Mouse (Mus musculus) ES-Bruce4 (cell line): ENCODE results near the gene Afdn. TPM values are rescaled to one million over a fixed set of nuclear protein-coding genes. Genes with fewer than 3 reads are reported as not detected.
A peak's percentile ranks its signal among the peaks of the same experiment; 100 is the strongest.

Source experiments
- H3K27ac ChIP-seq: 2 replicates; pipeline ENCODE4 v1.5.1; 2012; ENCODE audit warnings: low read length, inconsistent platforms; ENCODE audit not compliant: insufficient read depth
- H3K27me3 ChIP-seq: 2 replicates; pipeline ENCODE4 v1.6.1; 2012; ENCODE audit warnings: mild to moderate bottlenecking, low read length, inconsistent platforms; ENCODE audit not compliant: control insufficient read depth, poor library complexity, insufficient read depth, severe bottlenecking
- H3K36me3 ChIP-seq: 2 replicates; pipeline ENCODE4 v1.6.1; 2012; ENCODE audit warnings: inconsistent platforms, mild to moderate bottlenecking, low read length, moderate library complexity; ENCODE audit not compliant: control insufficient read depth, poor library complexity, insufficient read depth, severe bottlenecking
- H3K4me1 ChIP-seq: one replicate; pipeline ENCODE4 v1.8.1; 2011; ENCODE audit warnings: low read length; ENCODE audit not compliant: control insufficient read depth, insufficient read depth
- H3K4me3 ChIP-seq: 2 replicates; pipeline ENCODE4 v1.5.1; 2011; ENCODE audit warnings: low read depth, mild to moderate bottlenecking, low read length
- H3K9ac ChIP-seq: 2 replicates; pipeline ENCODE4 v1.6.1; 2012; ENCODE audit warnings: low read depth, mild to moderate bottlenecking, inconsistent platforms; ENCODE audit not compliant: poor library complexity, severe bottlenecking
- H3K9me3 ChIP-seq: replicated peaks from 2 replicates; pipeline ENCODE4 v1.6.1; 2012; ENCODE audit warnings: mild to moderate bottlenecking, low read length, inconsistent platforms; ENCODE audit not compliant: control insufficient read depth, poor library complexity, insufficient read depth, severe bottlenecking
- CTCF ChIP-seq: IDR thresholded peaks from one replicate; pipeline ENCODE4 v1.8.1; 2011; ENCODE audit warnings: low read depth, low read length
- EP300 ChIP-seq: IDR thresholded peaks from 2 replicates; pipeline ENCODE4 v1.6.1; 2011; ENCODE audit warnings: low read depth, low read length; ENCODE audit not compliant: insufficient read depth
- POLR2A ChIP-seq: IDR thresholded peaks from one replicate; pipeline ENCODE4 v1.8.1; 2011; ENCODE audit warnings: low read length; ENCODE audit not compliant: insufficient read depth
- polyA plus RNA-seq: library from polyadenylated mRNA; stranded (reverse); fragments of >200 nt; gene quantifications from 2 replicates; pipeline ENCODE4 v1.2.4, GENCODE M21; 2011; ENCODE audit warnings: low read depth; ENCODE audit not compliant: missing spikeins, insufficient read depth, insufficient read length

The Afdn gene
- polyA plus RNA-seq, 1 experiment: 286 TPM

DNA sequence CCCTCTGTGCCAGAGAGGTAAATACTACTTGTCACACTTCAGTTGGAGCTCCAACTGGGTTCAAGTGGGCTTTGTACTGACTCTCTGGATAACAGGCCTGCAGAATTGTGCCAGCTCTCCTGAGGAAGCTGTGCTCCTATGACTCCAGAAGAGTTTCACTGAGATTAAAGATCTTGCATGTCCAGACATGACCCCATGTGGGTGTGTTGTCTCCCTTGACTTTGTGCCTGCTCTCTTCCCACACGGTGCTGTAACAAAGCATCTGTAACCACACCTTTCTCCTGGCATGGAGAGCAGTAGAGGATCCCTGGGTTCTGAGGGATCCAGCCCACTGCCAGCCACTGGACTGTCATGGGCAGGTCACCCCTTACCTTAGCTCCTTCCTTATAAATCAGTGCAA lies 95.1 kb downstream of the Afdn start:
- TF ChIP-seq EP300 (no peak), CTCF (no peak), POLR2A (no peak)
- no peak overlapping the region for H3K27ac ChIP-seq
- peaks cover 25% of the 10 kb centered on the region for H3K36me3 ChIP-seq
- no peak overlapping the region for H3K4me3 ChIP-seq
- no peaks in the 10 kb centered on the region for H3K27me3 ChIP-seq
- H3K9me3 ChIP-seq: no peaks in the 10 kb centered on the region
- no peak overlapping the region for H3K9ac ChIP-seq
- no peaks in the 10 kb centered on the region for H3K4me1 ChIP-seq

DNA sequence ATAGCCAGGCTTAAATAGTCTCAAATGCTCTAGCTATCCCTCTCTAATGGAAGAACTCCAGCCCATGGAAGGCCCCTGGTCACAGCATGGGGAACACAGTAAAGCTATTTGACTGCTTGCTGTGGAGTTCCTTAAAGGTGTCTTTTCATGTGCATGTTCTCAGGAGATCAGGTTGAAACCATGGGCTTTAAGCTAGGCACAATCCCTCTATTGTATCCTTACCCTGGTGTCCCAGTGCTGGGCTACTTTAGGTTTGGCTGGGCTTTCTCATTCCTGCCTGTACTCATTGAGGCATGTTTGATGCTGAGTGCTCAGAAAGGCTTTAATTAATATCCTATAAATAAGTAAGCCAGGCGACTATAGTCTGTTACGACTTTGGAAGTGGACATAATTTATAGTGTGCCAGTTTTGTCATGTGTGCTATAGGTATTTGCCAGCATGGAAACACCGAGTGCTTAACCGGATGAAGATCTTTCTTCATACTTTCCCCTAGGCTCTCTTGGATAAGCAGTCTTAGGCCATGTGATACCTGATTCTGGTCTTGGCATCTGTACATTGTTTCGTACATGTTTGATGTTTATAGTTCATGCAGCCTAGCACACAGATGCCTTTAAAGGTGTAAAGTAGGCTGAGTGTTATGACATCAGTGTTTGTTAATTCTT lies 96.2 kb downstream of the Afdn start:
- no peak overlapping the region for H3K9ac ChIP-seq
- no peaks in the 10 kb centered on the region for H3K4me1 ChIP-seq
- H3K36me3 ChIP-seq: peaks cover 25% of the 10 kb centered on the region
- no peak overlapping the region for H3K27ac ChIP-seq
- no peak overlapping the region for H3K4me3 ChIP-seq
- H3K27me3 ChIP-seq: no peaks in the 10 kb centered on the region
- TF ChIP-seq POLR2A (no peak), EP300 (no peak), CTCF (no peak)
- no peaks in the 10 kb centered on the region for H3K9me3 ChIP-seq

DNA sequence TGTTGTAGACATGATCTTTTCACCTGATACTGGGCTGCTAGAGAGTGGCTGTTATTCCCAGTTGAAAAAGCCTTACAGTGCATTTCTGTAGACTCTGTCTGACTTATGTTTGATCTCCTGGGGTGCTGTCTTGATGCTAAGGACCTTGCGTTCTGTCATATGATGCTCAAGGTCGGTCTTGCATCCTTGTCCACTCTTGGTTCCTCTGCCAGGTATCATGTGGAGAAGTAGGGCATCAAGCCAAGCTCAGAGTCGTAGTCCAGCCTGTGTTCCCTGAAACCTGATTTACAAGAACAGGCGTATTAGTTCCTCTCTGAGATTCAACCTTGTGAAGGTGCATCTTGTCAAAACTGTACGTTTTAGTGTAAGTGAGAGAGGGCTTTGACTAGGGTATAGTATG lies 105.0 kb downstream of the Afdn start:
- Histone ChIP-seq H3K4me3 (no peak overlapping the region), H3K36me3 (peaks cover 15% of the 10 kb centered on the region), H3K4me1 (peaks cover 2% of the 10 kb centered on the region), H3K27ac (no peak overlapping the region), H3K27me3 (no peaks in the 10 kb centered on the region), H3K9ac (no peak overlapping the region), H3K9me3 (no peaks in the 10 kb centered on the region)
- TF ChIP-seq EP300: no peak
- no peak for TF ChIP-seq CTCF
- TF ChIP-seq POLR2A: no peak

DNA sequence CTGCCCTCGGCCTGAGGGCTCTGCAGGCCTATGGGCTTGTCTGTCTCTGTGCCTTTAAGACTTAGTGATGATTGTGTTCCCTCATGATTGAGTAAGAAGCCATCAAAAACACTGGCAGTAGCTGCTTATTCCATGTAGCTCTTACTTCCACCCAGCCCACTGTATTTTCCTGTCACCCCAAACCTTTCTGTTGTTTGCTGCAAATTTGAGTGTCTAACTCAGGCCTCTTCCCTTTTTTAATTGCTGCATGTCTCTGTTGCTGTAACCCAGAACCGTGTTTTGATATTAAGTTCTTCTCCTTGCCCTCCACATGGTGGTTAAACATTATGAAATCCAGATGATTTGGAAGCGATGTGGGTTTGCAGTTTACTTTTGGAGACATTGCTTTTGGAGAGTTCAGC lies 106.6 kb downstream of the Afdn start:
- H3K27me3 ChIP-seq: no peaks in the 10 kb centered on the region
- no peaks in the 10 kb centered on the region for H3K9me3 ChIP-seq
- peaks cover 6% of the 10 kb centered on the region for H3K4me1 ChIP-seq
- no peak for TF ChIP-seq EP300
- no peak for TF ChIP-seq CTCF
- TF ChIP-seq POLR2A: no peak
- H3K9ac ChIP-seq: no peak overlapping the region
- no peak overlapping the region for H3K4me3 ChIP-seq
- H3K27ac ChIP-seq: no peak overlapping the region
- H3K36me3 ChIP-seq: peaks cover 7% of the 10 kb centered on the region

DNA sequence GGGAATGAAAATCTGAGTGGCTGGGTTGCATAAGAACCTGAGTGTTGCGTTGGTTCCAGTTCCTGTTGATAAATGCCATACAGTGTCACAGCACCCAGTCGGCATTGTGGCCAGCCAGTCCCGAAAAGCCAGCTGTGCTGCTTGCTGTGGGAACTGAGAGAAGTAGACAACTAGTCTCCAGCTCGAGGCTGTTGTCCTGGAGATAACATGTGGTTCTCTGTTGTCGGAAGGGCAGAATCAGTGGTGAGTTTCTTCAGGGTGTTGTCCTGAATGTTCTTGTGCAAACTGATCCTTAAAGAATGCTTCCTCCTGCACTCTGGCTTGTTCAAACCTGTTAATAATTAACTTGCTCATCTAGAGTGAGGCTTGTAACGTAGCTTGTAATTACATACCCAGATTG lies 107.1 kb downstream of the Afdn start:
- Histone ChIP-seq H3K27me3 (no peaks in the 10 kb centered on the region), H3K9me3 (no peaks in the 10 kb centered on the region), H3K4me1 (peaks cover 6% of the 10 kb centered on the region), H3K36me3 (peaks cover 7% of the 10 kb centered on the region), H3K9ac (no peak overlapping the region), H3K27ac (no peak overlapping the region), H3K4me3 (no peak overlapping the region)
- TF ChIP-seq POLR2A (no peak), EP300 (no peak), CTCF (no peak)

DNA sequence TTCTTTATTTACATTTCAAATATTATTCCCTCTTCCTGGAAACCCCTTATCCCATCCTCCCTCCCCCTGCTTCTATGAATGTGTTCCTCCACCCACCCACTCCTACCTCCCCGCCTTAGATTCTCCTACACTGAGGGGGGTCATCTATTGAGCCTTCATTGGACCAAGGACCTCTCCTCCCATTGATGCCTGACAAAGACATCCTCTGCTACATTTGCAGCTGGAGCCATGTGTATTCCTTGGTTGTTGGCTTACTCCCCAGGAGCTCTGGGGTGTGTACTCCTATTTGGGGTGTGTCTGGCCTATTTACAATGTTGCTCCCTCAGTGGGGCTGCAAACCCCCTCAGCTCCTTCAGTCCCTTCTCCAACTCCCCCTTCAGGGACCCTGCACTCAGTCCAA lies 109.9 kb downstream of the Afdn start:
- no peak overlapping the region for H3K9ac ChIP-seq
- H3K27ac ChIP-seq: peak overlapping the region; percentile 71; the same call in 1 of the 2 replicates
- H3K27me3 ChIP-seq: no peaks in the 10 kb centered on the region
- H3K9me3 ChIP-seq: no peaks in the 10 kb centered on the region
- TF ChIP-seq EP300 (peak; percentile 55; the same call in 1 of the 2 replicates), POLR2A (no peak), CTCF (no peak)
- H3K36me3 ChIP-seq: no peaks in the 10 kb centered on the region
- peaks cover 6% of the 10 kb centered on the region for H3K4me1 ChIP-seq
- H3K4me3 ChIP-seq: no peak overlapping the region
